Mouse (Mus musculus) thymus, postnatal 25 days (tissue): ENCODE results near the gene Lamtor4.

Experiments
- DNase-seq: peaks from one replicate; pipeline ENCODE4 v3.0.0; 2022

The Lamtor4 gene

DNA sequence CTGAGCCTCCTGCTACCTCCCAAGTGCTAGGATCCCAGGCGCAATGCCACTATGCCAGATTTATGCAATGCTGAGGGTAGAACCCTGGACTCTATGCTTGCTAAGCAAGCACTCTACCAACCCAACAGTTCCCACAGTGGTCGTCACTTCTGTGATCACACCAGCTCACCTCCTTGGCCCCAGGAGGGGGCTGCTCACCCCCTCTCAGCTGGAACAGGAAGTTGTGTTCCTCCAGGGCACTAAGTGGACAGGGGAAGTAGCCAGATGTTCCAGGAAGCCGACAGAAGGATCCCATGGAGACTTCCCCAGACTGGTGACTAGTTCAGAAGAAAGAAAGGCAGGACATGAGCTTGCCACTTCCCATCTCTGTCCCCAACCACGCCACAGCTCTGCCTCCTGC, 6.7 kb downstream of the Lamtor4 start:
- DNase-seq = no peak

DNA sequence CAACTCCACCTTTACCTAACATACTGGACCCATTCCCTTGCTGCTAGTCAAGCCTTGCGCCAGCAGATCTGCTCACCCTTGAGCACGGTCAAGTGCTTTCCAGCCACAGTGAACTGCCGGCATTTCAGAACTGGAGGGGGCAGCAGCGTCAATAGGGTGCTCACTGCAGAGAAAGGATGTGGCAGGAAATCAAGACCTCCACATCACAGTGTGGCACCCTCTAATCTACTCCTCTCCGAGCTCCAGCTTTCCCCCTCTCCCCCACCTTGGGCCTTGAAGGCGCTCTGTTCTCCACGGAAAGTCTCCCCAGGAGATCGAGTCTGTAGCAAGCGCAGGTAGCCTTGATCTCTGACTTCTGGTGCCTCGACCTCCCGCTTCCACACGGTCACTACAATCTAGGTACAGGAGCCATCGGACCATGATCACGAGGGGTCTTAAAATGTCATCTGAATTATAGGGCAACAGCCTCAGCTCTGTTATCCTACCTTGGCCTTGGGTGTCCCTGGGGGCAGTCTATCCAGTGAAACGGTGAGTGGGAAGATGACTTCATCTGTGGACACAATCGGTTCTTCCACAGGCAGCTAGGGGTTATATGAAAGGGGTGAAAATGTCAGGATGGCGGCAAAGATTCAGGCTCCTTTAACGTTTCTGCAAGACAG, 7.4 kb downstream of the Lamtor4 start:
- DNase-seq = peak; percentile 28

DNA sequence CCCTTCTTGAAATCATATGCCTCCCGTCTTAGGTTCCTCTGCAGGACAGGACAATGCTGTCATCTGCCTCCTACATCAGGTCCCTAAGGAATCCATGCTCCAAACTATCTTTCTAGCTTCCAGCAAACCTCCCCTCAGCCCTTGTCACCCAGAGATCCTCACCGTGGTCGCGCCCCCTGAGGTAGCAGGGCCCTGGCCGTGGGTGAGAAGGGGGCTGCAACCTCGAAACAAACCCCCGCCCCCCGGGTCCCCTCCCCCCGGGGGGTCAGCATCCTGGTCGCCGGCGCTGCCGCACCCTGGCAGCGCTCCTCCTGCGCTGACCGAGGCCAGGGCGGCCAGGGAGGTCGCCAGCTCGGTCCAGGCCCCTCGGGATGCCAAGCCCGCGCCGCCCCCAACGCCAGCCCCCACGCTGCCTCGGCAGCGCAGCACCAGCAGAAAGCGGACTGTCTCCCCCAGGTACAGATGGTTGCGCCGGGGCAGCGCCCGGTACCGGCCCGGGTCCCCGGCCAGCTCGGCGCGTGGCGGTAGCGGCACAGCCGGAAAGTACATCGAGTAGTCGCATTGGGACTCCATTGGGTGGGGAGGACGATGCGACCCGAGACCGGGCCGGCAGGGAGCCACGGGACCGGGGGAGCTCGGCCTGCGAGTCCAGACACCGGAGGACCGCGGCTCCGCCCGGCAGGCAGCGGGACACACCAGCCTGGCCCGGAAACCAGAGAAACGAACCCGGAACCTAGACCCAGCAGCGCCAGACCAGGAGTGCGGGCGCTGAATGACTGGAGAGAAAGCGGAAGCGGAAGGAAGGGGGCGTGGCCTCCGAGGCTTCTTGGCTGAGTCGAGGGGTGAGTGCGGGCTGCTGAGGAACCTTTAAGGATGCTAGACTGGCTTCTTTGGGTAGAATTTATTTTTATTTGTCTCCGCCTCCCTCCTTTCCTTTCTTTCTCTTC, 8.3 kb downstream of the Lamtor4 start, which contains the start of gene BC037034:
BC037034 (minus strand) TSS at position 774 of the 947 bp plus-strand sequence.
- peak; percentile 90 for DNase-seq

DNA sequence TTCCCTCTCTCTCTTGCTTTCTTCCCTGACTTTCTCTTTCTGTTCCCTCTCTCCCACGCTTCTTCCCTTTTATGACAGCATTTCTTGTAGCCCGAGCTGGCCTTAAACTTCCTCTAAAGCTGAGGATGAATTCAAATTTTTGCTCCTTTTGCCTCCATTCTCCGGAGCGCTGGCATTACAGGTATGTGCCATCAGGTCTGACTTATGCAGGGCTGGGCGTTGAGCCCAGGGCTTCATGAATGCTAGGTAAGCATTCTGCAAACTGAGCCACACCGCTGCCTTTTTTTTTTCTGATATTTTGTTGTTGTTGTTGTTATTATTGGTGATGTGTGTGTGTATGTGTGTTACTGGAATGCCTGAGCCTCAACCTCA, 8.9 kb downstream of the Lamtor4 start:
- DNase-seq = no peak

DNA sequence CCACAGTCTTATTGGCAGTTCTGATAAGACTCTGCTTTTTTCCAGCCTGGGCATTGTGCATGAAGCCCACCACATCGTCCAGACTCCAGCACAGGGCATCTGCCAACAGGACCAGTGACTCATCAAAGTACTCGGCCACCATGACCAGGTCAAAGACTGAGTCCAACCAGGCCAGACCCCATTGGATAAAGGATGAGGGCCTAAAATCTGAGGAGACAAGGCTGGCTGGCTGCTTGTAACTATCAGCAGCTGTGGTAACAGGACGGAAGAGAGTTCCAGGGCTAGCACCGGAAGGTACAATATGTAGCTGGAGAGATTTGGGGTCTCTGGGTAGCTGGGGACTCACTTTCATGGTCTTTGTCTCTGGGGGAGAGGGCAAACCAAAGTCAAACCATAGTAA, 10.4 kb downstream of the Lamtor4 start:
- no peak for DNase-seq

DNA sequence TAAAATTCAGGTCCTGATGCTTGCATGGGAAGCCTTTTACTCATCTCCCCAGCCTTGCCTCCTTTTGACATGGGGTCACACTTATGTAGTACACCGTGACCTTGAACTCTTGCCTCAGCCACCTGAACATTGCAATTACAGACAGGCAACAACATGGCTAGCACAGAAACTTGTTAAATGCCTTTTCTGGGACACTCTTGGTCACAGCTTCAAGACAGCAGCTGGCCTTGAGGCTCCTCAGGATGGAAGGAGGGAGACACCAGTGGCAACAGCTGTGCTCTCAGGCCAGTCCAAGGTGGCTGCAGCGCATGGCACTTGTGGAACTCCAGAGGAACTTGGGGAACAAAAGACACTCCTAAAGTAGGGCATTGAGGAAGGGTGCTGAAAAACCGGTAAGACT, 11.8 kb downstream of the Lamtor4 start:
- DNase-seq = no peak

DNA sequence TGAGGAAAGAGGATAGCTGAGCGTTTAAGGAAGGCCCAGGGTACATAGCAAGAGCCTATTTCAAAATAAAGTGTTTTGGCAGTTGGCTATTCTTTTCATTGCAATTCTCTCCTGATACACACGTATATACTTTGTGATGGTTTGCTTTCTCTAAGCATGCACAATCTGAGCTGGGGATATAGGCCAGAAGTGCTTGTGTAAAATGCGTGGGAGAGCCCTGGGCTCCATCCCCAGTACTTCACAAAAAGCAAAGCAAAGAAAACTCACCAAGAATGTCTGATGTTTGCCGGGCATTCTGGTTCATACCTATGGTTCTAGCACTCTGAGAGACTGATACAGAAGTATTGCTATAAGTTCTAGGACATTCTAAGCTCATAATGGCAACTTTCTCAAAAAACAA, 13.7 kb downstream of the Lamtor4 start:
- no peak for DNase-seq

DNA sequence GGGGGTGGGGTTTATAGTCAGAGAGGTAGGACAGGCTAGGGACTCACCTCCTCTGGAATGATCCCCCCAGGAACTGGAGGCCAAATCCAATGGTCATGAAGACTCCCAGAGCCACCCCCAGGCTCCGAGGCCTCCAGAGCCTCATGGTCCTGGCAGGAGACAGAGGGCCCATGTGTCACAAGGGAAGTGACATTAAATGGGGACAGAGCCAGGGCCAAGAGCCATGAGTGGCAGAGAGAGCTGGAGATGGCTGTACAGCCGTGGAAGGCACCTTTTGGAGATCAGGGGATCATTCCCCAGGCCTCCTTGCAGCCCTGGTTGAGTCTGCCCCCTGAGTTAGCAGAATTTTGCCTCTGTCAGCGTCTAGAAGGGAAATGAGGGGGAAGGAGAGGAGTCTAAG, 15.9 kb downstream of the Lamtor4 start:
- no peak for DNase-seq

DNA sequence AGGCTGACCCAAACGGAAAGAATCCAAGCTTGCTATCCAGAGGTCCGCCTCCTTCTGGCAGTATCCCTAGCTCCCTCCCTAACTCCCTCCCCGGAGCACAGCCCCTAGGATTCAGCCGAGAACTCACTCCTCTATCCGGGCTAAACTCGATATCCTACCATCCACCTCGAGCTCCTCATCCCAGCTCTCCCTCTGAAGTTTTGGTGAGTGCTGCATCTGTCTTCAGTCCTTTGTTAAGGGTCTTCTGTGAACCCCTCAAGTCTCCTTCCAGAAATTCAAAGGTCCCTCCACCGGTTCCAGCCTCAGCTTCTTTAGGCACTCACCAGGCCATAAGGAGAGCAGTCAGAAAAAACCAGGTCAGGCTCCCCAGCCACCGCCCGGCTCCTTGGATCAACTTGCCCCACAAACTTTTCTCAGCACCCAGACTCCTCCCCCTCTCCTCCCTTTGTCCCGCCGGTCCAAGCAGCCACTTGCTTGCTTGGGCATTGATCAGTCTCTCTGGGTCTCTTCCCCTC, 17.2 kb downstream of the Lamtor4 start, which contains the start of gene Gal3st4:
Gal3st4 (minus strand) TSS at position 432 of the 515 bp plus-strand sequence.
- no peak for DNase-seq

DNA sequence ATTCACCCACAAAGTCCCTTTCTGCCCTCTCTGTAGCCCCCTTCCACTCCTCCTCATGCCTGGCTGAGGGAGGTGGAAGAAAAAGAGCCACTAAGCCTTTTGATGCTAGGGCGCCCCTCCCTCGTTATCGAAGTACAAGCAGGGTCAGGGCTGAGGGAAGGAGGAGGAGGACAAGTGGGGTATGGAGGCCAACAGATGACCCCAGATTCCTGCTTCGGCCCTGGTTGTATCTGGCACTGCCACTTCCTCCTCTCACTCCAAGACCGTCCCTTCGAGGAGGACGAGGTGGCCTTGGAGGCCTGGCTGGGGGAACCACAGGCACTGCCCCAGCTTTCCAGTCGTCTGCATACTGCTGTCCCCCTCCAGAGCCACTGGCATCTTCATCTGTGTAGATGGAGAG, 18.9 kb downstream of the Lamtor4 start:
- DNase-seq = no peak

DNA sequence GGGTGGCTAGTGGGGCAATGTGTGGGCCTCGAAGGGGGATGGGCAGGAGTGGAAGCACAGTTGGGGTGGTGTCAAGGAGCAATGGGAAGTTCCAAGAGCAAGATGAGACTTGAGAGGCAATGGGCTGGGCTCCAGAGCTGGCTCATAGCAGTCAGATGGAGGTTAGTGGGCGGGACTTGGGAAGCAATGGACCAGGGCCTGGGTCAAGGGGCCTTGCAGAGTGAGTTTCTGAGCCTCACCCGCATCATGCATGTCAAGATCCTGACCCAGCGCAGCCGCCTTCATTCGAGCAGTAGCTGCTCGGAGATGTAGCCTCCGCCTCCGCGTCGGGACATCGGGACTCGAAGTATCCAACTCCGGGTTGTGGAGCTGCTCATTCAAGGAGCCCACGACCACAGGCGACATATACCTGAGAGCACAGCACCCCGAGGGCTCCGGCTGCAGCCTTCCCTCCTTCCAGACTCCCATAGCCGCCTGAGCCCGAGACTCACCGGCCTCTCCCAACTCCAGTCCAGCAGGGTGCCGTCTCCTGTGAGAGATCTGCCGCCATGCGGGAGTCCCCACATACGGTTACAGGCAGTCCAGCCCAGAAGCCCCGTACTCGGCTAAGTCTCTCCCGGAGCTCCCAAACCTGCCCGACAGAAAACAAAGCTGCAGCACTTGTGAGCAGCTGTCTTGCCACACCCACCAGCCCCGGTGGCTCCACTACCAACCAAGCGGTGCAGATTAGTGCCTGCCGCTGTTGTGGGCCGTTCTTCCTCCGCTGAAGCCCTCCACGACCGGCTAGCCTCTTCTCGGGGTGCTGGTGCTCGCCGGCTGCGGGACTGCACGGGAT, 20.2 kb downstream of the Lamtor4 start:
- DNase-seq = no peak

DNA sequence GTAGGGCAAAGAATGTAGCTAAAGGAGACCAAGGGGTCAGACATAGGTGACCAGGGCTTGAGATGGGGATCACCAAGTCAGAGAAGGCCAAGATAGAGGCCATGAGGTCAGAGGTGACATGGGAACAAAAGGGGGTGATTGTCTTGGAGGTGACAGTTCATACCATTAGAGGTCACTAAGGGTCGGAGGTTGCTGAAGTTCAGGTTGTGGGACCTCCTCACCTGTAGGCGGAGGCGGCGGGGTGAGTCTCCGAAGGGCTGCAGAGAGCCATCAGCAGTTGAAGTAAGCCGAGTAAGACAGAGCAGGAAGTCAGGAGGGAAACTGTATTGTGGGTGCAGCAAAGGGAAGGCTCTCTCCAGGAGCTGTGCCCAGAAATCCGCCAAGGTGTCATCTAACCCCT, 22.7 kb downstream of the Lamtor4 start:
- no peak for DNase-seq

DNA sequence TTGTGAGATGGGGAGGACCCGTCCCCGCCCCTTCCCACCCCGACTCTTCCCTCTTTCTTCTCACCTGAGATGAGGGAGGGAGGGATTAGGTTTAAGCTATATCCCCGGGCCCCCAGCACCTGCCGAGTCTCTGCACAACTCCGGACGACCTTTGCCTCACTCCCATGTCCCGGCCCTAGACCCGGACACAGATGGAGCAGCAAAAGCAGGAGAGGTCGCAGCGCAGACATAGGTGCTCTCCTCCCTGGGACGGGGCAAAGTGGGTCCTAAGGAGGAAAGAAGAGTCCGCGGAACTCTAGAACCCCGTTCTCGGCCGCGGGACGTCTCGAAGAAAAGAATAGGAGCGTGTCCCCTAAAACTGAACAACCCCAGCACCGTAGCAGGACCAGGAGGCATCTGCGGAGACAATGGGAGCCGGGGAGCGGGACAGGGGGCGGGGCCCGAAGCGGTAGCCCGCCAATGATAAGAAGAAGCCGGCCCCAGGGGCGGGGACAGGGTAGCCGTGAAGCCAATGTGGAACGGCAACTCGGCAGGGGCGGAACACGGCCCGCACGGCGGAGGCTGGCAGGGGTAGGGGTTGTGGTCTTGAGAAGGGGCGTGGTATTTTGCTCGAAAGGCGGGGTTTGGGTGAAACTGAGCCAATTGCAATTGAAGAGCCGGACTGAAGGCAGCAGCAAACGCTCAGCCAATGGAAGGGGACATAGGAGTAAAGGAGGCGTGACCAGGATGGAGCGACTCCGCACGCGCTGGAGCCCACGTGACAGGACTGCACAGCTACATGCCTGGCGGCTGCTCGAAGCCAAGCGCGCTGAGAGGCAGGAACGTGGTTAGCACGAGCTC, 24.5 kb downstream of the Lamtor4 start, which contains the start of the genes Gm43720, Gpc2 and Stag3:
Gm43720 (minus strand) TSS at position 374 of the 840 bp plus-strand sequence.
Gpc2 (minus strand) TSS at position 421 of the 840 bp plus-strand sequence.
Stag3 (plus strand) TSS at position 656 of the 840 bp plus-strand sequence.
- peak; percentile 89 for DNase-seq

DNA sequence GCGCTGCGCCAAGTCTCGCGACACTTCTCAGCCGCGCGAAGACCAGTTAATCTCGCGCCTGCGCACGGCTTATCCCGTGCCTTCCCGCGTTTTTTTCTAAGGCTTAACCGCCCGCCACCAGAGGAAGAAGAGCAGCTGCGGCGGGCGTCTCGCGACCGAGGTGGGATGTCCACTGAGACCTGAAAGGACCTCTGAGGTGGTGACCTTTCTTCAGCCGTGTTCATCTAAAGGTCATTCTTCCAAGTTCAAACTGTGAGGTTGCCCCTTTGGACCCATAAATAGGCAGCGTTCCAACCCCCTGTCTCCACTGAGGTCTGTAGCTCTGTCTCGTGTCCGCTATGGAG, 25.1 kb downstream of the Lamtor4 start:
- DNase-seq = no peak

DNA sequence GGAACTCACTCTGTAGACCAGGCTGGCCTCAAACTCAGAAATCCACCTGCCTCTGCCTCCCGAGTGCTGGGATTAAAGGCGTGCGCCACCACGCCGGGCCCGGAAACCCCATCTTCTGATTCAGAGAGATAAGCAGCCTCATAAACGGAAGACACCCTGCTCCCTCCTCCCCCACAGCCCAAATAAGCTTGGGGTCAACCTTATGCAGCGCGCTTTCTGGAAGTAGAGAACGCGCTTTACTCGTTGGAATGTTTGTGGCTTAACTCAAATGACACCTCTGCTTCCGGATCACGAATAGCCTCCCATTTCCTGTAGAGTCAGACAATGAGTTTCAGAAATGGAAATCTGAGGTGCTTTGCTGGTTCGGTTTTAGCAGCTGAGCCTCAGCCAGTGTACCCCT, 25.5 kb downstream of the Lamtor4 start:
- no peak for DNase-seq

DNA sequence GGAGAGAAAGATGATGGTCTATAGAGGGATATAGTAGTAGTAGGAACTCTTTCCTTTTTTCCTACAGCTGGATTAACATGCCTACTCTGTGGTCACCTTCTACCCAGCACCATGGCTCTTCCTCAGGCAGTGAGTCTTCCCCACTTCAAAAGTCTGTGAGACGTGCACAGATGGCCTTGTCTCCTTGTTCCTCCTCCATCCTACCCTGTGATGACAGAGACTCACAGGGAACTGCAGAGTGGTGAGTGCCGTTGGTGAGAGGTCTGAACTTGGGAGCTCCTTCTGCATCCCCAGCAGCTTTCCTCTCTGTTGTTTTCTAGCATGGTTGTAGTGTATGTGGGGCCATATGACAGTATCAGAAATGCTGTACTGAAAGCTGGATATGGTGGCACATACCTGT, 26.5 kb downstream of the Lamtor4 start:
- no peak for DNase-seq

DNA sequence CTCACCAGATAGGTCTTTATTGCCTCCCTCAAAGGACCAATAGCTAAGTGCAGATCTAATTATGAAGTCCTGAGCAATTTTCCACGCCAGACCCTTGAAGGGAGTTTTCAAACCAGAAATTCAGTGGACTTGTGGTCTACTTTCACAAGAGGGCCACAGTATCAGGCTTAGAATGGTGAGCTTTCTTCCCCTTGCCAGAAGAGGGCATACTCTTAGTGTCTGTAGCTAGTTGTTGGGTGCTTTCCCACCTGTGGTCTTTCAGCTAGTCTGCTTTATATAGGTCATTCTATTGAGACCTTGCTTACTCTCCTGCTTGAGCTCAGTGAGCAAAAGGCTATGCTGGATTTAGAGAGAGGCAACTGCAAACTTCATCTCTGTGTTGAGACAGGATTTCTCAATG, 28.3 kb downstream of the Lamtor4 start:
- DNase-seq = no peak

DNA sequence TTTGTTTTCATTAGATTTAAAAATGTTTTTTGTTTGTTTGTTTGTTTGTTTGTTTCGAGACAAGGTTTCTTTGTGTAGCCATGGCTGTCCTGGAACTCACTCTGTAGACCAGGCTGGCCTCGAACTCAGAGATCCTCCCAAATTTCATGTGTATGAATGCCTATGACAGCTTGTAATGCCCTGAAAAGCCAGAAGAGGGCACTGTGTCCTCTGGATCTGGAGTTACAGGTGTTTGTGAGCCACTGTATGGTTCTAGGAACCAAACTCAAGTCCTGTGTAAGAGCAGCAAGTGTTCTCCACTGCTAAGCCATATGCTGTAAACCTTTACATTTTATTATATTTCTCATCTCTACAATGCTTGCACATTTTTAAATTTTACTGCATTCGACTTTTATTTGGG, 32.6 kb downstream of the Lamtor4 start:
- DNase-seq = peak; percentile 35

DNA sequence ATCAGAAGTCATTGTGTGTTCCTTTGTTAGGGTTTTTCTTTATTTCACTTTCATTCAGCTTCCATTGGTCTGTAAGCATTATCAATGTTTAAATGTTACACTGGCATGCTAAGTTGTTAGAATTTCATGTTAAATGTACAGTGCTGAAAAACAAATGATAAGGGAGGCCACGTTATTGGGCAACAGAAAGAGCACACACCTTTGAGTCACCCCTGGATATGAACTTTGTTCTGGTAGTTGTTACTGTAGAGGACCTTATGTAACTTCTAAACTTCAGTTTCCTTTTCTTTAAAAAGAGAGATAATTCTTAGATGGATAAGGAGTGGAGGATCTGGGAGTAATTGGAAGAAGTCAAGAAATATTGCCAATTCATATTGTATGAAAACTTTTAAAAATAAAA, 36.4 kb downstream of the Lamtor4 start:
- no peak for DNase-seq

DNA sequence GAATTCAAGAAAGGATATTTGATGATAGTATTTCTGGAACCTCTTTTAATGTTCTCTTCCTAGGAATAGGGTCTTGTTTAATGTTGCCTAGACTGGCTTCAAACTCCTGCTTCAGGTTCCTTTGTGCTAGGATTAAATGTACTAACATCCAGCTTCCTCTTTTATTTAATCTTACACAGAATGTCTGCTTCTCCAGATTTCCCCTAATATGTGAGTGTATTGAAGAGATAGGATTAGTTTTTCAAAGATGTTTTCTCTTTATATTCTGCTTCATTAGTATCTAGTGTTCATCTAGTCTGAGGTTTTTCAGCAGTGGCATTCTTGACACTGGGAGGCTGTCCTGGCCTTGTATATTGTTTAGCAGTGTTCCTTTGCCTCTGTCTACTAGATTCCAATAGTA, 38.9 kb downstream of the Lamtor4 start:
- no peak for DNase-seq

DNA sequence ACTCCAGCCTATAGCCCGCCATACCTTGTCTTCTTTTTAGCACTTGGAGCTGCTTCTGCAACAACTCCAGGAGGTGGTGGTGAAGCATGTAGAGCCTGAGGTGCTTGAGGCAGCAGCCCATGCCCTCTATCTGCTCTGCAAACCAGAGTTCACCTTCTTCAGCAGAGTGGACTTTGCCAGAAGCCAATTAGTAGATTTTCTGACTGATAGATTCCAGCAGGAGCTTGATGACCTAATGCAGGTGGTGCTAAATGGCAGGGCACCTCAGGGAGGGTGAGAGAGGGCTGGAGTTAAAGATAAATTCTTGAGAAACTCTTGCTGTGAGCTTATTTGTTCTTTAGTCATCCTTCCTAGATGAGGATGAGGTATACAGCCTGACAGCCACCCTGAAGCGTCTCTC, 44.3 kb downstream of the Lamtor4 start:
- no peak for DNase-seq
